ENCODE assay signal across 8 mouse cellular contexts in the genomic region with DNA sequence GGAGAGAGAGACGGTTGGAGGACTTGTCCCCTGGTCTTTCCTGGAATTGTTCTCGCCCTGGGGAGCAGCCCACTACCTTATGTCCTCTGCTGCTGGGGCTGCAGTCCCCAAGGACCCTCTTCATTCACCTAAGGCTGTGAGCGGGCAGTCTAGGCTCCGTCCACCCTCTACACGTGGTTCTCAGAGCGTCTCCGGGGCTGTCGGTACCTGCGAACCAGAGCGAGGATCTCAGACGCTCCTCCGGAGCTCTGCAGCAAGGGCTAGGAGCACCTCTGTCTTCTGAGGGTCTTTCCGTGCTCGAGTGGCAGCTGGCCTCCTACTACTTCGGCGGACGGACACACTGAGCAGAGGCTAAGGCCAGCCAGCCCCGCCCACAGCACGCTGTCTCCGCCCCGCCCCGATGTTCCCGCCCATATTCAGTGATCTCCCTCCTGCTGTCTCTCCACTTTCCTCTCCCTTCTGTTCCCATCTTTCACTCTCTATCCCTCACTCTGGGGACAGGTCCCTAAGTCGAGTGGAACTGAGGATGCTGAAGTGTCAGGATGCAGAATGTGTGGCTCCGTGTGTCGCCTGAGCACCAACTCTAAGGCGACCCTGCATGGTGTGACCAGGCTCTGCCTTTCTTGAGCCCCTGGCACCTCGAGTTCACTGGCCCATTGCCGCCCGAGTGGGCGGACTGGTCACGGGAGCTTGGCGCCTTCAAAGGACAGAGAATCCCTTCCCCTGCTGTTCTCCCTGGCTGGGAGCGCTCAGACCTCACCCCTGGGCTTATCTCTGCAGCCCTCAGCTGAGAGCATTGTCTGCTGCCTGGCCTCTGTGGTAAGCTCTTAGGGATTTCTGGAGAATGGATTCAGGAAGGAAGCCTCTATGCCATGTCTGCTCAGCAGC. TPM values are rescaled to one million over a fixed set of nuclear protein-coding genes. Genes with fewer than 3 reads are reported as not detected.
A peak's percentile ranks its signal among the peaks of the same experiment; 100 is the strongest.
DNase-seq lines count a peak whose midpoint lies in the region; ATAC-seq and TF ChIP-seq lines count a peak whose summit lies in the region.

A gene (minus strand): TSS at position 350 of the 888 bp plus-strand sequence.

- no peaks in the 10 kb centered on the region for H3K36me3 ChIP-seq in forebrain, embryonic 16.5 days (ENCODE audit: control insufficient read depth, insufficient read depth)
- H3K36me3 ChIP-seq in hindbrain, embryonic 14.5 days (replicated peaks; ENCODE audit: control insufficient read depth, insufficient read depth): no peaks in the 10 kb centered on the region
- H3K36me3 ChIP-seq in midbrain, embryonic 14.5 days (ENCODE audit: control insufficient read depth, insufficient read depth, low read length): no peaks in the 10 kb centered on the region

- TF ChIP-seq POLR2A in bone marrow, adult 2 months (IDR thresholded peaks at IDR 0.05; ENCODE audit: borderline replicate concordance, control insufficient read depth, low read depth, low read length): 0 out of 2 replicates have a peak, but pooled peaks have one; percentile 5

- peak within 1 kb of the TSS; percentile 85 for H3K4me2 ChIP-seq in forebrain, embryonic 16.5 days (ENCODE audit: low read length)
- peak within 1 kb of the TSS; percentile 96 for H3K4me2 ChIP-seq in hindbrain, embryonic 14.5 days (replicated peaks)
- peak within 1 kb of the TSS; percentile 78 for H3K4me2 ChIP-seq in midbrain, embryonic 14.5 days (ENCODE audit: low read length)

- WGBS in bone marrow, adult 2 months: 5% methylated on average over 34 of the region's 34 CpGs
- under 1% methylated on average over 34 of the region's 34 CpGs for WGBS in forebrain, embryonic 16.5 days
- WGBS in hindbrain, embryonic 14.5 days: under 1% methylated on average over 33 of the region's 34 CpGs
- WGBS in midbrain, embryonic 14.5 days: 1% methylated on average over 34 of the region's 34 CpGs

- peak; percentile 89 for ATAC-seq in forebrain, embryonic 16.5 days
- peak; percentile 86 for ATAC-seq in hindbrain, embryonic 14.5 days (ENCODE audit: low FRiP score)
- peak; percentile 81 for ATAC-seq in midbrain, embryonic 14.5 days (ENCODE audit: low FRiP score, low TSS enrichment)

- no peaks in the 10 kb centered on the region for H3K27me3 ChIP-seq in forebrain, embryonic 16.5 days (replicated peaks; ENCODE audit: control insufficient read depth, insufficient read depth, low read length)
- H3K27me3 ChIP-seq in hindbrain, embryonic 14.5 days (ENCODE audit: control insufficient read depth, insufficient read depth, low read length): no peaks in the 10 kb centered on the region
- H3K27me3 ChIP-seq in midbrain, embryonic 14.5 days (ENCODE audit: control insufficient read depth, insufficient read depth, low read length): 0 out of 2 replicates have a peak, but pooled peaks cover 7% of the 10 kb centered on the region

- peak; percentile 5 for DNase-seq in left cerebral cortex, postnatal 25 days (ENCODE audit: low spot score in 2 of 2)
- DNase-seq in left cerebral cortex, postnatal 14 days (ENCODE audit: low spot score in 2 of 2): no peak
- peak; percentile 48 for DNase-seq in hindbrain, embryonic 14.5 days (ENCODE audit: low spot score)
- peak; percentile 92 for DNase-seq in liver
- DNase-seq in midbrain, embryonic 14.5 days: peak; percentile 75
- DNase-seq in testis, postnatal 10 days (ENCODE audit: low spot score): peak; percentile 75

- no peaks in the 10 kb centered on the region for H3K4me1 ChIP-seq in bone marrow, adult 2 months (ENCODE audit: control insufficient read depth, insufficient read depth, low read length)
- H3K4me1 ChIP-seq in forebrain, embryonic 16.5 days (replicated peaks; ENCODE audit: control insufficient read depth, insufficient read depth, low read length): peaks cover 18% of the 10 kb centered on the region
- peaks cover 11% of the 10 kb centered on the region for H3K4me1 ChIP-seq in hindbrain, embryonic 14.5 days (replicated peaks; ENCODE audit: control insufficient read depth, insufficient read depth, low read length)
- peaks cover 18% of the 10 kb centered on the region for H3K4me1 ChIP-seq in midbrain, embryonic 14.5 days (ENCODE audit: control insufficient read depth, insufficient read depth, low read length)

- peak within 1 kb of the TSS; percentile 69 for H3K4me3 ChIP-seq in bone marrow, adult 2 months (replicated peaks; ENCODE audit: control insufficient read depth, low read depth, low read length)
- peak within 1 kb of the TSS; percentile 67 for H3K4me3 ChIP-seq in forebrain, embryonic 16.5 days (replicated peaks; ENCODE audit: low read length)
- H3K4me3 ChIP-seq in hindbrain, embryonic 14.5 days (replicated peaks; ENCODE audit: low read length): peak within 1 kb of the TSS; percentile 49
- H3K4me3 ChIP-seq in midbrain, embryonic 14.5 days (replicated peaks; ENCODE audit: low read depth, low read length): peak within 1 kb of the TSS; percentile 51

- H3K9ac ChIP-seq in forebrain, embryonic 16.5 days (replicated peaks; ENCODE audit: low read depth, low read length): peak within 1 kb of the TSS; percentile 65
- peak within 1 kb of the TSS; percentile 56 for H3K9ac ChIP-seq in hindbrain, embryonic 14.5 days
- H3K9ac ChIP-seq in midbrain, embryonic 14.5 days (replicated peaks; ENCODE audit: low read length): peak within 1 kb of the TSS; percentile 69

- no peak for TF ChIP-seq CTCF in bone marrow, adult 2 months (IDR thresholded peaks at IDR 0.05; ENCODE audit: control insufficient read depth, insufficient read depth, low read length)

- no peaks in the 10 kb centered on the region for H3K9me3 ChIP-seq in forebrain, embryonic 16.5 days (ENCODE audit: control insufficient read depth, low read length)
- H3K9me3 ChIP-seq in hindbrain, embryonic 14.5 days (ENCODE audit: control insufficient read depth, low read length): no peaks in the 10 kb centered on the region
- H3K9me3 ChIP-seq in midbrain, embryonic 14.5 days (ENCODE audit: control insufficient read depth, low read length): no peaks in the 10 kb centered on the region

- intact Hi-C loops in left cerebral cortex, postnatal 25 days (cut with DNase I): no loop called here
- intact Hi-C loops in left cerebral cortex, postnatal 14 days (cut with DNase I): no loop called here

- no peak within 1 kb of the TSS; the same call in 1 of the 2 replicates for H3K27ac ChIP-seq in bone marrow, adult 2 months (ENCODE audit: control insufficient read depth, insufficient read depth, low read depth, low read length, poor library complexity)
- H3K27ac ChIP-seq in forebrain, embryonic 16.5 days (ENCODE audit: low read length): no peak within 1 kb of the TSS
- H3K27ac ChIP-seq in hindbrain, embryonic 14.5 days: 0 out of 2 replicates have a peak within 1 kb of the TSS, but pooled peaks have one; percentile 2
- H3K27ac ChIP-seq in midbrain, embryonic 14.5 days (replicated peaks; ENCODE audit: low read depth, low read length): peak within 1 kb of the TSS; percentile 63

RNA-seq across cellular contexts. Expression of the gene that starts here (rescaled TPM):
- under 1 TPM; 0.16 to 0.23 TPM for total RNA-seq in left cerebral cortex, postnatal 25 days (2021)
- total RNA-seq in left cerebral cortex, postnatal 14 days (2021): under 1 TPM; 0.32 to 0.92 TPM
- 1.6 and 2.0 TPM in 2 replicates for polyA plus RNA-seq in bone marrow, adult 2 months (2011; ENCODE audit: insufficient read depth, insufficient read length, low replicate concordance, missing spikeins)
- 2.5 and 4.3 TPM in 2 replicates for polyA plus RNA-seq in forebrain, embryonic 16.5 days (2015; fragmentation: Nextera tagmentation; extraction: Ambion mirVana)
- 1.7 and 2.7 TPM in 2 replicates for polyA plus RNA-seq in hindbrain, embryonic 14.5 days (2014; fragmentation: Nextera tagmentation; extraction: Ambion mirVana)
- 1.00 and 1.5 TPM in 2 replicates for polyA plus RNA-seq in midbrain, embryonic 14.5 days (2014; fragmentation: Nextera tagmentation; extraction: Ambion mirVana)

Comparison
In these comparisons a context has a peak if more than half of its experiments do, and no peak if none do; other contexts are left out.
1. Peak in DNase-seq in left cerebral cortex, postnatal 25 days; RNA of the gene not detected or under 1 TPM.
2. DNase-seq: peak in hindbrain, embryonic 14.5 days (single experiment), liver (single experiment), midbrain, embryonic 14.5 days (single experiment) and testis, postnatal 10 days (single experiment); none in left cerebral cortex, postnatal 14 days (0 of 2).
3. H3K27ac ChIP-seq: peak in hindbrain, embryonic 14.5 days (single experiment) and midbrain, embryonic 14.5 days (single experiment); none in bone marrow, adult 2 months (single experiment) and forebrain, embryonic 16.5 days (single experiment).
4. Peak in every context shown above with its lines, with median percentiles within 50 percentile points of each other: H3K4me3 ChIP-seq, ATAC-seq, H3K4me2 ChIP-seq and H3K9ac ChIP-seq.